Mouse (Mus musculus) liver, postnatal 0 days (tissue): ENCODE measurements at regions not wholly inside any gene's neighbourhood (a gene's known extent, or its start where the extent isn't known, plus 50 kb on each side); places are given as distances from the start of the nearest gene placed in this dataset.

Source experiments
- CTCF ChIP-seq: sonication (generic); IDR thresholded peaks from 2 replicates; pipeline ENCODE4 v1.5.1; 2016; ENCODE audit warnings: antibody characterized with exemption, low read depth
- EP300 ChIP-seq: IDR thresholded peaks from 2 replicates; pipeline ENCODE4 v1.6.1; 2016; ENCODE audit warnings: antibody characterized with exemption, low read depth, mild to moderate bottlenecking

DNA sequence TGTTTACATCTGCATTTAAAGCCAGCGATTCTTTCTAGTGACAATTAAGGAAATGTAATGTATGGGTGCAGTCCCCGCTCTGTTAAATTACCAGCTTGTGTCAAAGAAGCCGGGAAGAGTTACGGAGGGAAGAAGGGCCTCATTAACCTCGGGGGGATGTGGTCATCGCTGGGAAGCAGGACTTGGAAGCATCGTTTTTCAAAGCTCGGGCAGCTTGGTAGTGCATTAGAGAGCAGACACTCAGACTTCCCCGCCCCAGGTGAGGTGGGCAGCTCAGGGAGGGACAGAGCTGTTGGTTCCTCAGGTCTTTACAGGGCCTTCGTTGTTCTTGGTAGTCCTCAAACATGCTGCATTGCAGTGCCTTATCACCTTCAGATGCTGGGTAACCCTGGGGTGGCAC lies 236.1 kb upstream of the Zfp64 start:
- no peak for TF ChIP-seq CTCF
- no peak for TF ChIP-seq EP300
